ENCODE assay signal across 11 mouse cellular contexts in genomic region chr11:46072466-46073060, GRCm38 (mm10). TPM values are rescaled to one million over a fixed set of nuclear protein-coding genes. Genes with fewer than 3 reads are reported as not detected.
DNase-seq lines count a peak whose midpoint lies in the region; ATAC-seq and TF ChIP-seq lines count a peak whose summit lies in the region.
"Had no signal": no experiment of that assay in that cellular context is flagged by ENCODE, and none has a peak within 500 bp of the region (broad histone marks: within the 10 kb centered on the region; RNA-seq: fewer than 3 reads in every experiment).

No protein-coding gene starts in this region.

- 64% methylated on average over 8 of the region's 8 CpGs for WGBS in intestine, embryonic 15.5 days
- 66% methylated on average over 8 of the region's 8 CpGs for WGBS in intestine, postnatal 0 days
- 71% methylated on average over 8 of the region's 8 CpGs for WGBS in small intestine, adult 2 months

- ATAC-seq in intestine, embryonic 15.5 days, result no peak
- ATAC-seq in intestine, postnatal 0 days, result no peak
- no peak for ATAC-seq in megakaryocyte, adult 5-6 weeks (ENCODE audit: poor library complexity, severe bottlenecking)
- no peak for ATAC-seq in erythroblast, adult 5-6 weeks (replicated peaks; ENCODE audit: low FRiP score, poor library complexity, severe bottlenecking)

- H3K4me1 ChIP-seq in intestine, embryonic 15.5 days (replicated peaks), result peaks cover 32% of the 10 kb centered on the region
- 0 out of 2 replicates have a peak, but pooled peaks cover 5% of the 10 kb centered on the region for H3K4me1 ChIP-seq in intestine, postnatal 0 days (replicated peaks; ENCODE audit: control insufficient read depth, insufficient read depth, low read length)
- H3K4me1 ChIP-seq in megakaryocyte, embryonic 14.5 days, result no peaks in the 10 kb centered on the region
- peaks cover 37% of the 10 kb centered on the region for H3K4me1 ChIP-seq in embryonic fibroblast, embryonic 13.5 days (ENCODE audit: control insufficient read depth, insufficient read depth, low read length)
- H3K4me1 ChIP-seq in small intestine, adult 2 months (ENCODE audit: control insufficient read depth, insufficient read depth, insufficient read length, low read length), result peaks cover 7% of the 10 kb centered on the region; the same call in 1 of the 2 replicates

- peaks cover 3% of the 10 kb centered on the region; the same call in 1 of the 2 replicates for H3K36me3 ChIP-seq in intestine, embryonic 15.5 days
- H3K36me3 ChIP-seq in intestine, postnatal 0 days (ENCODE audit: control insufficient read depth, insufficient read depth), result 0 out of 2 replicates have a peak, but pooled peaks cover 8% of the 10 kb centered on the region
- H3K36me3 ChIP-seq in megakaryocyte, embryonic 14.5 days (replicated peaks; ENCODE audit: low read length), result no peaks in the 10 kb centered on the region
- H3K36me3 ChIP-seq in small intestine, adult 2 months (ENCODE audit: control insufficient read depth, insufficient read depth, low read length), result peaks cover 2% of the 10 kb centered on the region; the same call in 1 of the 2 replicates

- no peak overlapping the region for H3K4me3 ChIP-seq in intestine, embryonic 15.5 days (replicated peaks)
- no peak overlapping the region for H3K4me3 ChIP-seq in intestine, postnatal 0 days (ENCODE audit: low read depth, low read length)
- H3K4me3 ChIP-seq in megakaryocyte, embryonic 14.5 days (replicated peaks), result peak overlapping the region; percentile 23
- H3K4me3 ChIP-seq in embryonic fibroblast, embryonic 13.5 days (ENCODE audit: insufficient read depth, low read length), result no peak overlapping the region
- no peak overlapping the region for H3K4me3 ChIP-seq in small intestine, adult 2 months (ENCODE audit: low read depth, low read length)
- H3K4me3 ChIP-seq: hindbrain, embryonic 13.5 days had no signal

- no peak for TF ChIP-seq CTCF in intestine, postnatal 0 days (IDR thresholded peaks at IDR 0.05; ENCODE audit: low read depth)
- no peak for TF ChIP-seq CTCF in embryonic fibroblast, embryonic 13.5 days (IDR thresholded peaks at IDR 0.05; ENCODE audit: borderline replicate concordance, insufficient read depth, low read length)
- TF ChIP-seq CTCF in small intestine, adult 2 months (IDR thresholded peaks at IDR 0.05; ENCODE audit: extremely low read depth, insufficient read length, insufficient replicate concordance, low read depth, low read length), result no peak

- no peak for TF ChIP-seq POLR2A in embryonic fibroblast, embryonic 13.5 days (IDR thresholded peaks at IDR 0.05; ENCODE audit: low read depth, low read length)
- TF ChIP-seq POLR2A in small intestine, adult 2 months (IDR thresholded peaks at IDR 0.05; ENCODE audit: low read depth, low read length), result no peak

- no peak overlapping the region for H3K9ac ChIP-seq in intestine, embryonic 15.5 days
- no peak overlapping the region for H3K9ac ChIP-seq in intestine, postnatal 0 days (ENCODE audit: low read depth, low read length)
- H3K9ac ChIP-seq: hindbrain, embryonic 13.5 days had no signal

- no peak overlapping the region for H3K4me2 ChIP-seq in intestine, embryonic 15.5 days (replicated peaks)
- H3K4me2 ChIP-seq in intestine, postnatal 0 days (replicated peaks; ENCODE audit: low read depth), result no peak overlapping the region
- H3K4me2 ChIP-seq: hindbrain, embryonic 13.5 days had no signal

- H3K9me3 ChIP-seq in intestine, embryonic 15.5 days, result no peaks in the 10 kb centered on the region
- no peaks in the 10 kb centered on the region for H3K9me3 ChIP-seq in intestine, postnatal 0 days (ENCODE audit: control insufficient read depth)
- H3K9me3 ChIP-seq in megakaryocyte, embryonic 14.5 days, result peaks cover 9% of the 10 kb centered on the region
- H3K9me3 ChIP-seq: hindbrain, embryonic 13.5 days had no signal

- 0 out of 2 replicates have a peak overlapping the region, but pooled peaks have one; percentile 3 for H3K27ac ChIP-seq in intestine, embryonic 15.5 days
- no peak overlapping the region for H3K27ac ChIP-seq in intestine, postnatal 0 days (ENCODE audit: low read depth, low read length)
- H3K27ac ChIP-seq in embryonic fibroblast, embryonic 13.5 days (ENCODE audit: insufficient read depth, low read length), result peak overlapping the region; percentile 96
- peak overlapping the region; percentile 53 for H3K27ac ChIP-seq in small intestine, adult 2 months (ENCODE audit: insufficient read depth, low read depth, low read length)
- H3K27ac ChIP-seq: hindbrain, embryonic 13.5 days; macrophage had no signal

- no peaks in the 10 kb centered on the region for H3K27me3 ChIP-seq in intestine, embryonic 15.5 days (replicated peaks)
- no peaks in the 10 kb centered on the region for H3K27me3 ChIP-seq in intestine, postnatal 0 days (replicated peaks; ENCODE audit: control insufficient read depth, insufficient read depth, low read length)
- peaks cover 3% of the 10 kb centered on the region for H3K27me3 ChIP-seq in megakaryocyte, embryonic 14.5 days (replicated peaks)
- H3K27me3 ChIP-seq in small intestine, adult 2 months (ENCODE audit: control insufficient read depth, insufficient read depth, low read length), result no peaks in the 10 kb centered on the region
- H3K27me3 ChIP-seq: hindbrain, embryonic 13.5 days had no signal

- no peak for DNase-seq in urinary bladder, postnatal 14 days (ENCODE audit: low spot score)
- DNase-seq: adrenal gland, postnatal 25 days had no signal

RNA-seq across cellular contexts. Expression of gene Adam19, which starts 16.8 kb away (rescaled TPM):
- 16.5 and 16.6 TPM in 2 replicates for polyA plus RNA-seq in intestine, embryonic 15.5 days (2015; fragmentation: Nextera tagmentation; extraction: Ambion mirVana)
- polyA plus RNA-seq in intestine, postnatal 0 days (2015; fragmentation: Nextera tagmentation; extraction: Ambion mirVana), result 4.0 and 4.5 TPM in 2 replicates
- polyA plus RNA-seq in megakaryocyte, embryonic 14.5 days (2012; ENCODE audit: insufficient read depth, low replicate concordance), result 0.21 and 2.3 TPM in 2 replicates
- 27.9 and 29.8 TPM in 2 replicates for total RNA-seq in megakaryocyte, adult 5-6 weeks (2015)
- 21.9 and 27.3 TPM in 2 replicates for total RNA-seq in megakaryocyte, adult 5-6 weeks (2017)
- 91.6 and 111 TPM in 2 replicates for polyA plus RNA-seq in embryonic fibroblast, embryonic 13.5 days (2011; ENCODE audit: insufficient read length, low read depth, missing spikeins)
- 4.4 and 6.8 TPM in 2 replicates for polyA plus RNA-seq in small intestine, adult 2 months (2012; rRNA removed)
- 4.6 TPM in 2 replicates for total RNA-seq in erythroblast, adult 5-6 weeks (2015; ENCODE audit: low replicate concordance)
- 5.6 and 6.2 TPM in 2 replicates for total RNA-seq in erythroblast, adult 5-6 weeks (2017; ENCODE audit: low replicate concordance)

RNA-seq across cellular contexts. Expression of gene Gm12166, which starts 20.4 kb away (rescaled TPM):
- 5.2 and 7.3 TPM in 2 replicates for polyA plus RNA-seq in intestine, embryonic 15.5 days (2015; fragmentation: Nextera tagmentation; extraction: Ambion mirVana)
- 9.5 and 10.2 TPM in 2 replicates for polyA plus RNA-seq in intestine, postnatal 0 days (2015; fragmentation: Nextera tagmentation; extraction: Ambion mirVana)
- polyA plus RNA-seq in megakaryocyte, embryonic 14.5 days (2012; ENCODE audit: insufficient read depth, low replicate concordance), result 0.78 TPM in 1 of 2 replicates, not detected in the other
- 28.1 and 37.2 TPM in 2 replicates for total RNA-seq in megakaryocyte, adult 5-6 weeks (2015)
- total RNA-seq in megakaryocyte, adult 5-6 weeks (2017), result 12.4 and 44.5 TPM in 2 replicates
- 3.0 and 15.8 TPM in 2 replicates for polyA plus RNA-seq in embryonic fibroblast, embryonic 13.5 days (2011; ENCODE audit: insufficient read length, low read depth, missing spikeins)
- polyA plus RNA-seq in small intestine, adult 2 months (2012; rRNA removed), result 12.6 and 25.3 TPM in 2 replicates
- 4.4 and 4.8 TPM in 2 replicates for total RNA-seq in erythroblast, adult 5-6 weeks (2015; ENCODE audit: low replicate concordance)
- 4.3 and 8.9 TPM in 2 replicates for total RNA-seq in erythroblast, adult 5-6 weeks (2017; ENCODE audit: low replicate concordance)
